Mouse (Mus musculus) embryonic fibroblast, embryonic 13.5 days (primary cell): Measurements from ENCODE around the gene Nkain2.

Experiments
- CTCF ChIP-seq: IDR thresholded peaks from 2 replicates; pipeline ENCODE4 v1.5.1; 2011; ENCODE audit warnings: mild to moderate bottlenecking, control low read depth, low read length, moderate library complexity, borderline replicate concordance; ENCODE audit not compliant: insufficient read depth
- POLR2A ChIP-seq: IDR thresholded peaks from 2 replicates; pipeline ENCODE4 v1.6.1; 2011; ENCODE audit warnings: low read depth, mild to moderate bottlenecking, control low read depth, low read length, moderate library complexity

DNA sequence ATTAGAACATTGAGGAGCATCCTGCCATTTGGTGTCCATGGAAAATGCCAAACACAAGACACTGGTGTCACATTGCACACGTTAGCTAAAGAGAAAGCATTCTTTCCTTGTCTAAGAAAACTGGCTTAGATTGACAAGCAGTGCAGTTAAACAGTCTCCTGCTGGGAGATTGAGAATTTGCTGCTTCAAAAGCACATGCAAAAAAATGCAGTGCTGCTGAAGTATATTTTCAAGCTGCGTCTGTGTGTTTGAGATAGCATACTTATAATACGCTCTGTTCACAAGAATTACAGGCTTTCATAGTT lies 313.0 kb downstream of the Nkain2 start:
- no peak for TF ChIP-seq POLR2A
- no peak for TF ChIP-seq CTCF
